Comparison of ENCODE assay signal across 9 mouse cellular contexts in genomic region chr6:30355701-30356100, GRCm38 (mm10). TPM values are rescaled to one million over a fixed set of nuclear protein-coding genes. Genes with fewer than 3 reads are reported as not detected.
A peak's percentile ranks its signal among the peaks of the same experiment; 100 is the strongest.
DNase-seq lines count a peak whose midpoint lies in the region; TF ChIP-seq lines count a peak whose summit lies in the region.
"Had no signal": no experiment of that assay in that cellular context is flagged by ENCODE, and none has a peak within 500 bp of the region (broad histone marks: within the 10 kb centered on the region; RNA-seq: fewer than 3 reads in every experiment).

No protein-coding gene starts in this region.

- intact Hi-C loops in heart, postnatal 36 days (cut with DNase I), result loop anchor here (2.0 to 5.0 kb wide), 3 partner anchors 73 to 263 kb away; no protein-coding TSS in a partner anchor

- H3K4me3 ChIP-seq in C2C12 (ENCODE audit: insufficient read depth, poor library complexity, severe bottlenecking) (no peak overlapping the region), myocyte (no peak overlapping the region)

- no peaks in the 10 kb centered on the region for H3K79me2 ChIP-seq in C2C12 (ENCODE audit: control insufficient read depth, insufficient read depth)
- no peaks in the 10 kb centered on the region for H3K79me2 ChIP-seq in myocyte (ENCODE audit: control insufficient read depth, insufficient read depth)

- no peaks in the 10 kb centered on the region for H3K79me3 ChIP-seq in C2C12 (ENCODE audit: low read depth)

- DNase-seq in heart, postnatal 36 days, result peak; percentile 31 to 34
- no peak for DNase-seq in heart, adult 11 months
- peak; percentile 62 for DNase-seq in cerebellum, adult 8-10 months
- no peak for DNase-seq in left cerebral cortex, adult 11 months (ENCODE audit: low spot score)
- no peak for DNase-seq in kidney, adult 18-20 months
- DNase-seq in right cerebral cortex, postnatal 10 days (ENCODE audit: low spot score in 2 of 2), result no peak
- DNase-seq: kidney, postnatal 36 days had no signal

- TF ChIP-seq POLR2A in myocyte (IDR thresholded peaks at IDR 0.05; ENCODE audit: insufficient read length, low read depth), result no peak

- H3K27me3 ChIP-seq in C2C12 (ENCODE audit: control insufficient read depth, insufficient read depth, insufficient read length) (no peaks in the 10 kb centered on the region), myocyte (ENCODE audit: control insufficient read depth, insufficient read depth, insufficient read length) (no peaks in the 10 kb centered on the region)

- no peaks in the 10 kb centered on the region for H3K36me3 ChIP-seq in C2C12 (ENCODE audit: control insufficient read depth, insufficient read depth)
- no peaks in the 10 kb centered on the region for H3K36me3 ChIP-seq in myocyte (ENCODE audit: control insufficient read depth, insufficient read depth)

- peak overlapping the region; percentile 1 for H3K4me2 ChIP-seq in myocyte (ENCODE audit: low read depth)

- H3ac ChIP-seq in C2C12 (ENCODE audit: control insufficient read depth, insufficient read length, low read depth) (no peak overlapping the region), myocyte (ENCODE audit: control insufficient read depth, insufficient read length) (no peak overlapping the region)

- no peak for TF ChIP-seq CTCF in C2C12 (IDR thresholded peaks at IDR 0.05; ENCODE audit: control insufficient read depth, insufficient read depth, insufficient read length)

TF ChIP-seq in C2C12, 6 proteins besides CTCF, POLR2A, EP300 and RAD21:
- TF ChIP-seq FOSL1 (IDR thresholded peaks at IDR 0.05; ENCODE audit: insufficient read depth, low read length, poor library complexity, severe bottlenecking) (no peak), CEBPB (IDR thresholded peaks at IDR 0.05; ENCODE audit: low read depth) (peak; percentile 15), MYOG (IDR thresholded peaks at IDR 0.05; ENCODE audit: control insufficient read depth, extremely low read depth, insufficient read length) (no peak), MAX (IDR thresholded peaks at IDR 0.05) (no peak)

TF ChIP-seq in myocyte, 11 proteins besides CTCF, POLR2A, EP300 and RAD21:
- TF ChIP-seq MYOG (IDR thresholded peaks at IDR 0.05; ENCODE audit: control insufficient read depth in 1 of 3, insufficient read depth in 1 of 3, insufficient read length in 2 of 3, low read depth in 2 of 3) (peak in 1 of 3 experiments; percentile 63), E2F4 (IDR thresholded peaks at IDR 0.05; ENCODE audit: insufficient read depth) (no peak)

RNA-seq across cellular contexts. Expression of gene Zc3hc1, which starts 35.1 kb away (rescaled TPM):
- 10 to 100 TPM; 14.7 to 14.8 TPM for total RNA-seq in heart, postnatal 36 days (2021)
- polyA plus RNA-seq in C2C12 (2012; fragmentation: generic; extraction: Trizol) (41.6 TPM), myocyte (2012; fragmentation: generic; extraction: Trizol) (35.2 TPM)

RNA-seq across cellular contexts. Expression of gene Klhdc10, which starts 46.0 kb away (rescaled TPM):
- 10 to 100 TPM; 50.6 to 55.2 TPM for total RNA-seq in heart, postnatal 36 days (2021)
- polyA plus RNA-seq in C2C12 (2012; fragmentation: generic; extraction: Trizol), result 33.9 TPM
- polyA plus RNA-seq in myocyte (2012; fragmentation: generic; extraction: Trizol), result 49.1 TPM

RNA-seq across cellular contexts. Expression of gene Ube2h, which starts 51.4 kb away (rescaled TPM):
- total RNA-seq in heart, postnatal 36 days (2021), result 10 to 100 TPM; 70.9 to 74.9 TPM
- polyA plus RNA-seq in C2C12 (2012; fragmentation: generic; extraction: Trizol) (14.9 TPM), myocyte (2012; fragmentation: generic; extraction: Trizol) (33.5 TPM)

Comparison
In these comparisons a context has a peak if more than half of its experiments do, and no peak if none do; other contexts are left out.
1. DNase-seq: peak in heart, postnatal 36 days (2 of 2) and cerebellum, adult 8-10 months (single experiment); none in heart, adult 11 months (single experiment), left cerebral cortex, adult 11 months (single experiment), kidney, adult 18-20 months (single experiment) and right cerebral cortex, postnatal 10 days (0 of 2).